Comparison of ENCODE assay signal across 24 mouse cellular contexts in genomic region chr2:115499904-115500303, GRCm38 (mm10).
DNase-seq lines count a peak whose midpoint lies in the region; ATAC-seq and TF ChIP-seq lines count a peak whose summit lies in the region.
"Had no signal": no experiment of that assay in that cellular context is flagged by ENCODE, and none has a peak within 500 bp of the region (broad histone marks: within the 10 kb centered on the region; RNA-seq: fewer than 3 reads in every experiment).

No protein-coding gene starts in this region.

- WGBS in forebrain, embryonic 11.5 days = 56% methylated on average over 2 of the region's 2 CpGs
- 75% methylated on average over 2 of the region's 2 CpGs for WGBS in forebrain, embryonic 10.5 days
- WGBS in forebrain, embryonic 13.5 days = 47% methylated on average over 2 of the region's 2 CpGs
- WGBS in forebrain, embryonic 16.5 days = 37% methylated on average over 2 of the region's 2 CpGs
- 32% methylated on average over 2 of the region's 2 CpGs for WGBS in forebrain, embryonic 15.5 days

- H3K4me2 ChIP-seq in forebrain, embryonic 11.5 days (ENCODE audit: low read depth, low read length, severe bottlenecking) = no peak overlapping the region
- no peak overlapping the region for H3K4me2 ChIP-seq in forebrain, embryonic 13.5 days
- no peak overlapping the region for H3K4me2 ChIP-seq in forebrain, embryonic 16.5 days (ENCODE audit: low read length)
- no peak overlapping the region for H3K4me2 ChIP-seq in forebrain, embryonic 15.5 days (replicated peaks)
- H3K4me2 ChIP-seq: embryonic facial prominence, embryonic 12.5 days had no signal

- no peak for DNase-seq in forebrain, embryonic 11.5 days (ENCODE audit: low spot score)
- DNase-seq in forebrain, embryonic 10.5 days (ENCODE audit: extremely low spot score, low spot score) = no peak
- DNase-seq in brain, embryonic 14.5 days (ENCODE audit: low read depth) = peak; percentile 75
- no peak for DNase-seq in embryo, embryonic 11 days
- DNase-seq: adrenal gland, adult 8-10 months; adrenal gland, postnatal 14 days; adrenal gland, postnatal 36 days; B cell, adult 2 months; cerebellum, adult 11 months; cerebellum, adult 18-20 months; cerebellum, adult 8-10 months; cerebellum, adult 9-11 months; cerebellum, postnatal 14 days; cerebellum, postnatal 36 days had no signal

- no peak overlapping the region for H3K9ac ChIP-seq in forebrain, embryonic 11.5 days (ENCODE audit: low read length)
- H3K9ac ChIP-seq in forebrain, embryonic 13.5 days = no peak overlapping the region
- no peak overlapping the region for H3K9ac ChIP-seq in forebrain, embryonic 16.5 days (replicated peaks; ENCODE audit: low read depth, low read length)
- no peak overlapping the region for H3K9ac ChIP-seq in forebrain, embryonic 15.5 days (replicated peaks)
- H3K9ac ChIP-seq: embryonic facial prominence, embryonic 12.5 days had no signal

- H3K9me3 ChIP-seq in forebrain, embryonic 11.5 days (ENCODE audit: control insufficient read depth, low read length) = no peaks in the 10 kb centered on the region; the same call in 1 of the 2 replicates
- peaks cover 11% of the 10 kb centered on the region for H3K9me3 ChIP-seq in forebrain, embryonic 10.5 days
- no peaks in the 10 kb centered on the region; the same call in 1 of the 2 replicates for H3K9me3 ChIP-seq in forebrain, embryonic 13.5 days (replicated peaks)
- peaks cover 4% of the 10 kb centered on the region; the same call in 1 of the 2 replicates for H3K9me3 ChIP-seq in forebrain, embryonic 16.5 days (ENCODE audit: control insufficient read depth, low read length)
- H3K9me3 ChIP-seq in forebrain, embryonic 15.5 days = no peaks in the 10 kb centered on the region
- H3K9me3 ChIP-seq: G1E had no signal

- no peaks in the 10 kb centered on the region for H3K4me1 ChIP-seq in forebrain, embryonic 11.5 days (replicated peaks; ENCODE audit: control insufficient read depth, insufficient read depth, low read length)
- H3K4me1 ChIP-seq in forebrain, embryonic 10.5 days = peaks cover 3% of the 10 kb centered on the region; the same call in 1 of the 2 replicates
- H3K4me1 ChIP-seq in forebrain, embryonic 13.5 days = 0 out of 2 replicates have a peak, but pooled peaks cover 3% of the 10 kb centered on the region
- H3K4me1 ChIP-seq in forebrain, embryonic 16.5 days (replicated peaks; ENCODE audit: control insufficient read depth, insufficient read depth, low read length) = no peaks in the 10 kb centered on the region
- no peaks in the 10 kb centered on the region for H3K4me1 ChIP-seq in forebrain, embryonic 15.5 days
- H3K4me1 ChIP-seq: embryonic facial prominence, embryonic 10.5 days; embryonic facial prominence, embryonic 12.5 days had no signal

- TF ChIP-seq POLR2A in brain, embryonic 14.5 days (IDR thresholded peaks at IDR 0.05; ENCODE audit: borderline replicate concordance, extremely low read depth, insufficient read depth, insufficient read length, poor library complexity, severe bottlenecking) = no peak

- peak; percentile 58; the same call in 1 of the 2 replicates for ATAC-seq in forebrain, embryonic 11.5 days (replicated peaks; ENCODE audit: low FRiP score)
- ATAC-seq in forebrain, embryonic 13.5 days = peak; percentile 74
- ATAC-seq in forebrain, embryonic 16.5 days = no peak; the same call in 1 of the 2 replicates
- ATAC-seq in forebrain, embryonic 15.5 days (replicated peaks) = peak; percentile 71; the same call in 1 of the 2 replicates
- ATAC-seq: activated CD4-positive, CD25-positive, alpha-beta regulatory T cell, adult 4 months; CD4-positive, CD25-positive, alpha-beta regulatory T cell, adult 4 months; Patski had no signal

- no peak overlapping the region for H3K4me3 ChIP-seq in forebrain, embryonic 11.5 days (ENCODE audit: low read depth, low read length)
- no peak overlapping the region for H3K4me3 ChIP-seq in forebrain, embryonic 10.5 days
- H3K4me3 ChIP-seq in forebrain, embryonic 13.5 days = no peak overlapping the region
- H3K4me3 ChIP-seq in forebrain, embryonic 16.5 days (replicated peaks; ENCODE audit: low read length) = no peak overlapping the region
- H3K4me3 ChIP-seq in forebrain, embryonic 15.5 days = no peak overlapping the region
- H3K4me3 ChIP-seq: embryonic facial prominence, embryonic 10.5 days; embryonic facial prominence, embryonic 12.5 days had no signal

- no peaks in the 10 kb centered on the region for H3K27me3 ChIP-seq in forebrain, embryonic 11.5 days (ENCODE audit: control insufficient read depth, insufficient read depth, low read length)
- H3K27me3 ChIP-seq in forebrain, embryonic 10.5 days (ENCODE audit: poor library complexity, severe bottlenecking) = no peaks in the 10 kb centered on the region
- no peaks in the 10 kb centered on the region for H3K27me3 ChIP-seq in forebrain, embryonic 13.5 days
- no peaks in the 10 kb centered on the region for H3K27me3 ChIP-seq in forebrain, embryonic 16.5 days (replicated peaks; ENCODE audit: control insufficient read depth, insufficient read depth, low read length)
- no peaks in the 10 kb centered on the region for H3K27me3 ChIP-seq in forebrain, embryonic 15.5 days
- H3K27me3 ChIP-seq: CH12.LX; embryonic facial prominence, embryonic 12.5 days; Patski had no signal

- H3K27ac ChIP-seq in forebrain, embryonic 11.5 days (ENCODE audit: low read depth, low read length) = no peak overlapping the region
- no peak overlapping the region for H3K27ac ChIP-seq in forebrain, embryonic 10.5 days
- no peak overlapping the region for H3K27ac ChIP-seq in forebrain, embryonic 13.5 days
- H3K27ac ChIP-seq in forebrain, embryonic 16.5 days (ENCODE audit: low read length) = no peak overlapping the region
- no peak overlapping the region for H3K27ac ChIP-seq in forebrain, embryonic 15.5 days (replicated peaks)
- H3K27ac ChIP-seq: embryonic facial prominence, embryonic 10.5 days; embryonic facial prominence, embryonic 12.5 days had no signal

- no peak for TF ChIP-seq CTCF in brain, embryonic 14.5 days (IDR thresholded peaks at IDR 0.05; ENCODE audit: borderline replicate concordance, extremely low read depth, insufficient read depth, insufficient read length)

- no peaks in the 10 kb centered on the region for H3K36me3 ChIP-seq in forebrain, embryonic 11.5 days (ENCODE audit: control insufficient read depth, insufficient read depth, low read length)
- no peaks in the 10 kb centered on the region for H3K36me3 ChIP-seq in forebrain, embryonic 10.5 days (replicated peaks)
- no peaks in the 10 kb centered on the region for H3K36me3 ChIP-seq in forebrain, embryonic 13.5 days (ENCODE audit: poor library complexity, severe bottlenecking)
- no peaks in the 10 kb centered on the region for H3K36me3 ChIP-seq in forebrain, embryonic 16.5 days (ENCODE audit: control insufficient read depth, insufficient read depth)
- no peaks in the 10 kb centered on the region for H3K36me3 ChIP-seq in forebrain, embryonic 15.5 days
- H3K36me3 ChIP-seq: embryonic facial prominence, embryonic 10.5 days; embryonic facial prominence, embryonic 12.5 days; G1E had no signal
